Mouse (Mus musculus) MEL (cell line): ENCODE data around the gene Gpr171. TPM values are rescaled to one million over a fixed set of nuclear protein-coding genes. Genes with fewer than 3 reads are reported as not detected.
A peak's percentile ranks its signal among the peaks of the same experiment; 100 is the strongest.

Experiments
- DNase-seq: peaks from one replicate; pipeline ENCODE4 v3.0.0; 2011; ENCODE audit warnings: low read depth, low spot score
- H3K27ac ChIP-seq: 2 replicates; pipeline ENCODE4 v1.5.1; 2012; ENCODE audit warnings: low read depth, mild to moderate bottlenecking, control low read depth, low read length, moderate library complexity; ENCODE audit not compliant: control insufficient read depth
- H3K27me3 ChIP-seq, 2 experiments: fragments of 150-350 bp in 1 of 2; sonication (generic) in 1 of 2; 2 replicates each; pipeline ENCODE4 v1.6.1; 2012; ENCODE audit warnings: low read length in 2 of 2, mild to moderate bottlenecking in 2 of 2, improper control_type of control experiment in 1 of 2, moderate library complexity in 1 of 2; ENCODE audit not compliant: insufficient read depth in 2 of 2, control insufficient read depth in 1 of 2
- H3K36me3 ChIP-seq, 2 experiments: 2 replicates each; pipeline ENCODE4 v1.6.1; 2012 to 2014; ENCODE audit warnings: low read length in 2 of 2, improper control_type of control experiment in 1 of 2, inconsistent platforms in 1 of 2, mild to moderate bottlenecking in 1 of 2; ENCODE audit not compliant: insufficient read depth in 2 of 2, control insufficient read depth in 1 of 2
- H3K4me1 ChIP-seq, 2 experiments: fragments of 150-350 bp in 1 of 2; sonication (generic) in 1 of 2; 2 replicates each; pipeline ENCODE4 v1.6.1; 2012; ENCODE audit warnings: low read length in 2 of 2, improper control_type of control experiment in 1 of 2, mild to moderate bottlenecking in 1 of 2; ENCODE audit not compliant: insufficient read depth in 2 of 2, control insufficient read depth in 1 of 2
- H3K4me3 ChIP-seq, 2 experiments: fragments of 150-350 bp in 1 of 2; sonication (generic) in 1 of 2; 2 replicates each; pipeline ENCODE4 v1.5.1; 2012; ENCODE audit warnings: low read depth in 2 of 2, low read length in 2 of 2, mild to moderate bottlenecking in 2 of 2, moderate library complexity in 2 of 2, control low read depth in 1 of 2, improper control_type of control experiment in 1 of 2; ENCODE audit not compliant: control insufficient read depth in 1 of 2, insufficient read depth in 1 of 2
- H3K79me2 ChIP-seq: 2 replicates; pipeline ENCODE4 v1.6.1; 2012; ENCODE audit warnings: mild to moderate bottlenecking, low read length, moderate library complexity; ENCODE audit not compliant: control insufficient read depth, poor library complexity, insufficient read depth
- H3K9ac ChIP-seq: 2 replicates; pipeline ENCODE4 v1.6.1; 2012; ENCODE audit warnings: low read depth, mild to moderate bottlenecking, control low read depth, low read length, moderate library complexity; ENCODE audit not compliant: control insufficient read depth, poor library complexity, severe bottlenecking
- H3K9me3 ChIP-seq: fragments of 150-350 bp; sonication (generic); replicated peaks from 2 replicates; pipeline ENCODE4 v1.6.1; 2012; ENCODE audit warnings: mild to moderate bottlenecking, low read length, improper control_type of control experiment, moderate library complexity; ENCODE audit not compliant: insufficient read depth
- BHLHE40 ChIP-seq: IDR thresholded peaks from 2 replicates; pipeline ENCODE4 v1.6.1; 2012; ENCODE audit warnings: low read depth, mild to moderate bottlenecking, inconsistent platforms, low read length, improper control_type of control experiment, borderline replicate concordance
- CHD1 ChIP-seq: IDR thresholded peaks from 2 replicates; pipeline ENCODE4 v1.6.1; 2012; ENCODE audit warnings: low read depth, mild to moderate bottlenecking, inconsistent platforms, low read length, improper control_type of control experiment
- CHD2 ChIP-seq: IDR thresholded peaks from 2 replicates; pipeline ENCODE4 v1.6.1; 2011; ENCODE audit warnings: low read length, improper control_type of control experiment
- E2F4 ChIP-seq: IDR thresholded peaks from 2 replicates; pipeline ENCODE4 v1.6.1; 2011; ENCODE audit warnings: low read depth, low read length, improper control_type of control experiment, borderline replicate concordance
- EP300 ChIP-seq, 2 experiments: IDR thresholded peaks; 2 replicates each; pipeline ENCODE4 v1.6.1; 2011; ENCODE audit warnings: improper control_type of control experiment in 2 of 2, low read length in 2 of 2, low read depth in 1 of 2, mild to moderate bottlenecking in 1 of 2
- GABPA ChIP-seq: IDR thresholded peaks from 2 replicates; pipeline ENCODE4 v1.6.1; 2012; ENCODE audit warnings: low read depth, mild to moderate bottlenecking, inconsistent platforms, low read length, improper control_type of control experiment, moderate library complexity
- HCFC1 ChIP-seq: IDR thresholded peaks from 2 replicates; pipeline ENCODE4 v1.6.1; 2012; ENCODE audit warnings: low read depth, mild to moderate bottlenecking, inconsistent platforms, low read length, improper control_type of control experiment, moderate library complexity
- JUND ChIP-seq: IDR thresholded peaks from 2 replicates; pipeline ENCODE4 v1.6.1; 2011; ENCODE audit warnings: low read depth, mild to moderate bottlenecking, improper control_type of control experiment, low read length
- KAT2A ChIP-seq: conservative IDR thresholded peaks from 2 replicates; pipeline ENCODE4 v1.6.1; 2012; ENCODE audit warnings: low read depth, low read length, improper control_type of control experiment, inconsistent platforms
- MAFK ChIP-seq: IDR thresholded peaks from 2 replicates; pipeline ENCODE4 v1.6.1; 2011; ENCODE audit warnings: low read depth, mild to moderate bottlenecking, low read length, improper control_type of control experiment, borderline replicate concordance
- MAX ChIP-seq: IDR thresholded peaks from 2 replicates; pipeline ENCODE4 v1.6.1; 2011; ENCODE audit warnings: low read length, improper control_type of control experiment
- MAZ ChIP-seq: IDR thresholded peaks from 2 replicates; pipeline ENCODE4 v1.6.1; 2012; ENCODE audit warnings: low read depth, mild to moderate bottlenecking, inconsistent platforms, low read length, improper control_type of control experiment
- MEF2A ChIP-seq: IDR thresholded peaks from 2 replicates; pipeline ENCODE4 v1.6.1; 2014; ENCODE audit warnings: low read depth, mild to moderate bottlenecking, inconsistent platforms, low read length, improper control_type of control experiment; ENCODE audit not compliant: poor library complexity, insufficient replicate concordance, severe bottlenecking; ENCODE audit errors: extremely low read depth
- MXI1 ChIP-seq: IDR thresholded peaks from 2 replicates; pipeline ENCODE4 v1.6.1; 2011; ENCODE audit warnings: mild to moderate bottlenecking, low read depth, low read length, improper control_type of control experiment
- MYB ChIP-seq: IDR thresholded peaks from 2 replicates; pipeline ENCODE4 v1.6.1; 2011; ENCODE audit warnings: mild to moderate bottlenecking, low read depth, low read length, improper control_type of control experiment
- NRF1 ChIP-seq: IDR thresholded peaks from 2 replicates; pipeline ENCODE4 v1.6.1; 2014; ENCODE audit warnings: low read depth, mild to moderate bottlenecking, inconsistent platforms, low read length, improper control_type of control experiment, moderate library complexity; ENCODE audit not compliant: poor library complexity, insufficient read depth, severe bottlenecking
- POLR2A ChIP-seq, 2 experiments: IDR thresholded peaks; 2 replicates each; pipeline ENCODE4 v1.6.1; 2011 to 2012; ENCODE audit warnings: low read length in 2 of 2, mild to moderate bottlenecking in 2 of 2, control low read depth in 1 of 2, improper control_type of control experiment in 1 of 2, low read depth in 1 of 2, moderate library complexity in 1 of 2; ENCODE audit not compliant: control insufficient read depth in 1 of 2, insufficient read depth in 1 of 2, poor library complexity in 1 of 2
- POLR2AphosphoS2 ChIP-seq: IDR thresholded peaks from 2 replicates; pipeline ENCODE4 v1.6.1; 2011; ENCODE audit warnings: low read length, improper control_type of control experiment
- POLR2AphosphoS5 ChIP-seq: IDR thresholded peaks from 2 replicates; pipeline ENCODE4 v1.6.1; 2012; ENCODE audit warnings: low read depth, borderline replicate concordance, mild to moderate bottlenecking, inconsistent platforms, low read length, moderate library complexity, mixed read lengths
- RAD21 ChIP-seq: IDR thresholded peaks from 2 replicates; pipeline ENCODE4 v1.6.1; 2011; ENCODE audit warnings: mild to moderate bottlenecking, low read depth, low read length, improper control_type of control experiment
- RCOR1 ChIP-seq: IDR thresholded peaks from 2 replicates; pipeline ENCODE4 v1.6.1; 2012; ENCODE audit warnings: low read depth, mild to moderate bottlenecking, inconsistent platforms, low read length, improper control_type of control experiment
- SIN3A ChIP-seq: IDR thresholded peaks from 2 replicates; pipeline ENCODE4 v1.6.1; 2012; ENCODE audit warnings: low read length, improper control_type of control experiment, inconsistent platforms
- SMC3 ChIP-seq: IDR thresholded peaks from 2 replicates; pipeline ENCODE4 v1.6.1; 2011; ENCODE audit warnings: low read depth, low read length, improper control_type of control experiment
- TAL1 ChIP-seq: IDR thresholded peaks from 2 replicates; pipeline ENCODE4 v1.6.1; 2012; ENCODE audit warnings: mild to moderate bottlenecking, inconsistent platforms, low read length, moderate library complexity, mixed read lengths
- TBP ChIP-seq: IDR thresholded peaks from 2 replicates; pipeline ENCODE4 v1.8.0; 2011; ENCODE audit warnings: low read depth, low read length, improper control_type of control experiment
- TCF12 ChIP-seq: IDR thresholded peaks from 2 replicates; pipeline ENCODE4 v1.6.1; 2014; ENCODE audit warnings: low read depth, mild to moderate bottlenecking, inconsistent platforms, low read length, improper control_type of control experiment, moderate library complexity
- USF1 ChIP-seq: IDR thresholded peaks from 2 replicates; pipeline ENCODE4 v1.6.1; 2014; ENCODE audit warnings: low read depth, mild to moderate bottlenecking, inconsistent platforms, low read length, improper control_type of control experiment, moderate library complexity
- USF2 ChIP-seq, 2 experiments: IDR thresholded peaks; 2 replicates each; pipeline ENCODE4 v1.6.1; 2011 to 2012; ENCODE audit warnings: improper control_type of control experiment in 2 of 2, low read length in 2 of 2, borderline replicate concordance in 1 of 2, inconsistent platforms in 1 of 2, low read depth in 1 of 2, mild to moderate bottlenecking in 1 of 2; ENCODE audit not compliant: insufficient read depth in 1 of 2
- ZC3H11A ChIP-seq: IDR thresholded peaks from 2 replicates; pipeline ENCODE4 v1.6.1; 2012; ENCODE audit warnings: low read depth, mild to moderate bottlenecking, inconsistent platforms, low read length, improper control_type of control experiment
- ZKSCAN1 ChIP-seq: IDR thresholded peaks from 2 replicates; pipeline ENCODE4 v1.6.1; 2012; ENCODE audit warnings: low read depth, mild to moderate bottlenecking, inconsistent platforms, low read length, improper control_type of control experiment, moderate library complexity
- ZMIZ1 ChIP-seq: IDR thresholded peaks from 2 replicates; pipeline ENCODE4 v1.6.1; 2012; ENCODE audit warnings: low read depth, mild to moderate bottlenecking, inconsistent platforms, low read length, improper control_type of control experiment, moderate library complexity
- ZNF384 ChIP-seq: IDR thresholded peaks from 2 replicates; pipeline ENCODE4 v1.6.1; 2012; ENCODE audit warnings: low read depth, mild to moderate bottlenecking, inconsistent platforms, low read length, improper control_type of control experiment
- polyA plus RNA-seq, 2 experiments: library from polyadenylated mRNA; stranded (reverse) in 1 of 2; unstranded in 1 of 2; fragments of >175 nt in 1 of 2; fragments of >200 nt in 1 of 2; gene quantifications; 2 replicates each; pipeline versions ENCODE4 v1.2.1 to v1.2.4; 2012; ENCODE audit warnings: low replicate concordance in 2 of 2, low read depth in 1 of 2; ENCODE audit not compliant: insufficient read length in 2 of 2, insufficient read depth in 1 of 2, missing spikeins in 1 of 2
- total RNA-seq: library from RNA; depleted of rRNA; stranded (reverse); fragments of 300-350 nt; gene quantifications from 2 replicates; pipeline ENCODE4 v1.2.3, GENCODE M21; 2012

The Gpr171 gene
- total and polyA plus RNA-seq, 3 experiments, result not detected

DNA sequence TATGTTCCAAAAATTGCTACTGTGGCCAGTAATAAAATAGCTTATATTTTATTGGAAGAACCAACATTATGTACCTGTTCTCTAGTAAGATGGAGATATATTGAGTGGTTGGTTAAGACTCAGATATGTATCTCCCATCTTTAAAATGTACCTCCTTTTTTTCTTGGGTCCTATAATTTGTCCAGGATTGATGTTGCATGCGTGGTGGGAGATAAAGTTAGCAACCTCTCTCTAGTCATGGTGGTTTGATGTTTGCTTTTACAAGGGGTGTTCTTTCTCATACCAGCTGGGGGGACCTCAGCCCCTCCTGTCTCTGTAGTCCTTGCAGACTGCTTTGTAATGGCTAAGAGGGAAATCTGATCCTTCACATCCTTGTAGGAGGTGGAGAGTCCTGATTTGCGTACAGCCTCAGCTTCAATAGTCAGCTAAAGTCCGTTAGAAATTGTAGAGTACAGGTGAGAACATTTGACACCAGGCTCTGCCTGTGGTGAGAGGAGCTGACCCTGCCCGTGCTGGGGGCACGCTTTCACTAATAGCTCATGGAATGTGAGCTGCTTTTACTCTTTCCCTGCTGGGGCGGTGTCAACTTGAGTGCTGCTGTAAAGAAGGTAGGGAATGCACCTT, 21.2 kb downstream of the Gpr171 start:
- no peaks in the 10 kb centered on the region for H3K36me3 ChIP-seq
- no peak for TF ChIP-seq CHD1
- TF ChIP-seq, all 39 proteins: peak for 0
- H3K79me2 ChIP-seq, result no peaks in the 10 kb centered on the region
- peaks cover 2% of the 10 kb centered on the region in 2 experiments for H3K27me3 ChIP-seq
- DNase-seq, result no peak
- H3K9me3 ChIP-seq, result no peaks in the 10 kb centered on the region
- H3K27ac ChIP-seq, result no peak overlapping the region
- no peak overlapping the region for H3K9ac ChIP-seq
- no peak overlapping the region for H3K4me3 ChIP-seq
- H3K4me1 ChIP-seq, result no peaks in the 10 kb centered on the region

DNA sequence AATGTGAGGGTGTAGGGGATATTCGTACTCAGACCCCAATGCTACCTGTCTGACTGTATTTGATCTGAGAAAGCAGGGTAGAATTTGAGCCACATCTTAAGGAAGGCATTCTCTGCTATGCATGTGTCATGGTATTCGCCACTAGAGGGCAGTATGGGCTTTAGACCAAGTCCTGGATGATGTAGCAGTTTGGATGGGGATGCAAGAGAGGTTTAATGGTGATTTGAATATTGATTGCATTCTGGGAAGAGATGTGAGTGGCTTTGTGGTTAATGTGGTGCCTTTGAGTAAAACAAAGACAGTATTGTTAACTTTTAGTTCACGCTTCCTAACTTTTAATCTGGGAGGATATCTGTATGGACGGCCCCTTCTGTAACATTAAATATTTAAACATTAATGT, 22.3 kb downstream of the Gpr171 start:
- H3K4me1 ChIP-seq, result no peaks in the 10 kb centered on the region
- no peak overlapping the region for H3K4me3 ChIP-seq
- peak; percentile 91 for DNase-seq
- H3K79me2 ChIP-seq, result no peaks in the 10 kb centered on the region
- H3K27me3 ChIP-seq, result peaks cover 2 to 5% of the 10 kb centered on the region in 2 experiments
- H3K9ac ChIP-seq, result no peak overlapping the region
- H3K36me3 ChIP-seq, result no peaks in the 10 kb centered on the region
- H3K27ac ChIP-seq, result no peak overlapping the region
- H3K9me3 ChIP-seq, result no peaks in the 10 kb centered on the region
- no peak for TF ChIP-seq POLR2AphosphoS5
- TF ChIP-seq NRF1, result no peak
- no peak for TF ChIP-seq MXI1
- TF ChIP-seq GABPA, result no peak
- no peak for TF ChIP-seq MAFK
- TF ChIP-seq SMC3, result peak; percentile 83
- no peak for TF ChIP-seq BHLHE40
- TF ChIP-seq MEF2A, result no peak
- no peak for TF ChIP-seq RCOR1
- no peak for TF ChIP-seq E2F4
- TF ChIP-seq MYB, result no peak
- TF ChIP-seq HCFC1, result no peak
- TF ChIP-seq TAL1, result no peak
- TF ChIP-seq SIN3A, result no peak
- no peak for TF ChIP-seq POLR2AphosphoS2
- TF ChIP-seq USF1, result no peak
- peak; percentile 82 for TF ChIP-seq ZC3H11A
- TF ChIP-seq EP300 (IDR thresholded peaks at IDR 0.05; ENCODE audit: low read depth in 1 of 2, low read length in 2 of 2), result no peak
- TF ChIP-seq RAD21, result peak; percentile 87
- no peak for TF ChIP-seq ZNF384
- TF ChIP-seq ZKSCAN1, result no peak
- TF ChIP-seq ZMIZ1, result no peak
- no peak for TF ChIP-seq TBP
- TF ChIP-seq MAX, result no peak
- no peak for TF ChIP-seq JUND
- TF ChIP-seq USF2 (IDR thresholded peaks at IDR 0.05; ENCODE audit: borderline replicate concordance in 1 of 2, insufficient read depth in 1 of 2, low read depth in 1 of 2, low read length in 2 of 2), result no peak
- TF ChIP-seq KAT2A, result no peak
- no peak for TF ChIP-seq CHD2
- no peak for TF ChIP-seq TCF12
- no peak for TF ChIP-seq MAZ
- no peak for TF ChIP-seq POLR2A (IDR thresholded peaks at IDR 0.05; ENCODE audit: control insufficient read depth in 1 of 2, insufficient read depth in 1 of 2, low read depth in 1 of 2, low read length in 2 of 2, poor library complexity in 1 of 2)
